Mouse (Mus musculus): ENCODE data around the gene Prm1.

The Prm1 gene

GRCm38 (mm10) chr16:10782377-10783151, 23.1 kb downstream of the Prm1 start:
- DNase-seq (ENCODE audit: inconsistent ontology term) = peak; percentile 22

DNA sequence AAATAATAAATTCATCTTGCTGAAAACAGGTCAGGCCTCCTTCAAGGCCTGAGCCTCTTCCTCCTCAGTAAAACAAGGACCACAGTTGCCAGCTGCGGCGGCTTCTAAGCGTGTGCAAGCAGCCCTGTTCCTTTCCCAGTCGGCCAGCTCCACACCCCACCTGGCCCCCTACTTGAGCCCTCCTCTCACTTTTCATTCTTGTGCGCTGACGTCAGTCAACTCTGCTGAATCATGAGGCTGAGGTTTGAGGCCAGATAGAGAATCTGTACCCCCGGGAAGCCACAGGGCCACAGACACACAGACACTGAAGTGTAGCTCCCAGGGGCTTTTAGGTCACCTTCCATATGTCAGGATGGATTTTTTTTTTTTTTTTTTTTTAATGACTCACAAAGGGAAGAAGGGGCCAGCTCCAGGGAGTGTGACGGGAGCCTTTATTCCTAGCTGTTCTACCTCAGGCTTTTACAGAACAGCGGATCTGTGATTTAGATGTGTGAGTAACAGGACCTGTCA, 23.7 kb downstream of the Prm1 start:
- DNase-seq (ENCODE audit: inconsistent ontology term) = peak; percentile 65

DNA sequence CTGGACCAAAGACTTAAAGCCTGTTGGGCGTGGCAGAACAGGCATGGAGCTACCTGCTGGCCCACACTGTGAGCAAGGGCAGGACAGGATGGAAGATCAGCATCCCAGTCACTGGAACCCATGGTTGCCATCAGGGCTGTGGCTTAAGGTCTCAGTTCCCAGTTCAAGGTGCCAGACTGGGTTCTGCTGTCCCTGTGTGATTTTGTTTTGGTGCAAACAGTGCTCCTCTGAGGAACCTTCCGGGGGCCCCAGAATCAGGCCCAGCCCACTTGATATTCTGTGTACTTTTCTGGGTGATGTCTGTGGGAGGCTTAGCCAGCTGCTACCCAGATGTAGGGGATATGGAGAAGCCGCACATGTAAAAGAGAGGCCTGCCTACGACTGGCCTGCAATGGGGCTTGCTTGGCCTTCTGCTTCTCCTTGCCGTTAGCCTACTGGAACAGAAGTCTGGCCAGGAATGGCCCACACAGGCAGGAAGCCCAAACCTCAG, 25.0 kb downstream of the Prm1 start:
- no peak for DNase-seq (ENCODE audit: inconsistent ontology term)

DNA sequence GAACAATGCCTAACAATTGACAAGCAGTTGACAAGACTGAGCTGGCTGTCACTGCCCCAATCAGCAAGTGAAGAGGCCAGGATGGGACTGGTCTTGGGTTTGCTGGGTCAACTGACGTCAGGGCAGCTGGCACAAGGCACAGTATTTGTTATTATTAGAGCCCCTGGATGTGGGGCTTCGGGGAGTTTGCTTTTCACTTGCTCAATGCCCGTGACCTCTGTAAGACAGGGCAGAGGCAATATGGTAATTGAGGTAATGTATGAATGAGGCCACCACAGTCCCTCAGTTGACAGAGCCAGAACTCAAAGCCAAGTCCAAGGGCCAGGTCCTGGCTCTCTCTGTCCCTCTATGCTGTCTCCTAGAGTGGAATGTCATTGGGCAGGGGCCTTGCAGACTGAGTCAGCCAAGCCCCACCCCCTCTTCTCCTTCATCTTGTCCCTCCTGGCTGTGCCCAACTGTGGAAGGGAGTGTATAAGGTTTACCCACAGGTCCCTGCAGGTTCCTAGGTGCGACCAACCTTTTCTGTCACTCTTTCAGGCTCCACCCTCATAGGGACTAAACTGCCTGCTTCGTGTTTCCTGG, 28.0 kb downstream of the Prm1 start:
- DNase-seq (ENCODE audit: inconsistent ontology term) = peak; percentile 46

DNA sequence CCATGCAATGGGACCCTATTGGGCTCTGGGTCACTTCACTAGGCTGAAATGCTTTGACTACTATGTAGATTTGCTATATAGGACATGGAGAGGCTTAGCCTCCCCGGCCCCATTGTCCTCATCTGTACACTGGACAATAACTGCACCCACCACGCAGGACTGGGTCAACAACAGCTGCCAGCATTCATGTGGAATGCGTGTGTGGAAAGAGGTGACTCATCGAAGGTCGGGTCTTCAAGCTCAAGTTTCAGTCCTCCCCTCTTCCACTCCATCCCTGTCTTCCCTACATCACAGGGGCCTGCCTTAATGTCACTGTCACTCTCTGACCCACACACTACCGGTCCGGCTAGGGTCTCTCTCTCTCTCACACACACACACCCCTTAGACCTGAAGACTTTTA, 29.3 kb downstream of the Prm1 start:
- peak; percentile 67 for DNase-seq (ENCODE audit: inconsistent ontology term)

GRCm38 (mm10) chr16:10774726-10775125, 30.9 kb downstream of the Prm1 start:
- DNase-seq (ENCODE audit: inconsistent ontology term) = no peak

GRCm38 (mm10) chr16:10773543-10773942, 32.1 kb downstream of the Prm1 start:
- no peak for DNase-seq (ENCODE audit: inconsistent ontology term)

- DNase-seq (ENCODE audit: inconsistent ontology term) = no peak
Observed at GRCm38 (mm10) chr16:10771769-10772510, 33.7 kb downstream of the Prm1 start.

DNA sequence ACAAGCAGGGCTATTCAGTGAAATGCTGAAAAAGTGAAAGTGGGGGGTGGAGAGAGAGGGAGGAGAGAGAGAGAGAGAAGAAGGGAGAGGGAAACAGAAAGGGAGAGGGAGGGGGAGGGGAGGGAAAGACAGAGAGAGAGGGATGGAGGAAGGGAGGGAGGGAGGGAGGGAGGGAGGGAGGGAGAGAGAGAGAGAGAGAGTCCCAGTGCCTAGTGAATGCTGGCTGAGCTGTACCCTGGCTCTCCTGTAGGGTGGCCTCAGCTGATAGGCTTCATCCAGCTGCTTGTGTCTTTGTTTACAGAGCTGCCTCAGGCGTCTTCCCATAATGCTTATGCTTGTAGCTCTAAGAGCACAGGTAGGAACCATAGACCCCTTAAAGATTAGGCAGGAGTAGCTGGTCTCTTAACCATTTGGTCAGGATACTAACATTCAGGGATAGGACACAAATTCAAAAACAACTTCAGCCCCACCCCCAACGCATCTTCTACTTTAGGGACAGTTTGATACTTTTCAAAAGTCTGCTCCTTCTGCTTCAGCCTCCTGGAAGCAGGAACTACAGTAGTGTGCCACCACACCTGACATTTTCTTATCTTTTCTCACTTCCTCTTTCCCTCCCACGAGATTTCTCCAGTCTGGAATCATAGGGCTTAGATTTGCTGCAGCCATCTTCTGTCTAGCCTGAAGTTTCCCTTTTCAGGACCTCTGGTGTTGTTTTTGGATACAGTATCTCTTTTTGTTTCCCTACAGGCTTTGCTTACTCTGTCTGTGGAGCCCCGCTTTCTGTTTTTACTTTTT, 34.9 kb downstream of the Prm1 start:
- no peak for DNase-seq (ENCODE audit: inconsistent ontology term)

GRCm38 (mm10) chr16:10769661-10770060, 36.0 kb downstream of the Prm1 start:
- no peak for DNase-seq (ENCODE audit: inconsistent ontology term)

DNA sequence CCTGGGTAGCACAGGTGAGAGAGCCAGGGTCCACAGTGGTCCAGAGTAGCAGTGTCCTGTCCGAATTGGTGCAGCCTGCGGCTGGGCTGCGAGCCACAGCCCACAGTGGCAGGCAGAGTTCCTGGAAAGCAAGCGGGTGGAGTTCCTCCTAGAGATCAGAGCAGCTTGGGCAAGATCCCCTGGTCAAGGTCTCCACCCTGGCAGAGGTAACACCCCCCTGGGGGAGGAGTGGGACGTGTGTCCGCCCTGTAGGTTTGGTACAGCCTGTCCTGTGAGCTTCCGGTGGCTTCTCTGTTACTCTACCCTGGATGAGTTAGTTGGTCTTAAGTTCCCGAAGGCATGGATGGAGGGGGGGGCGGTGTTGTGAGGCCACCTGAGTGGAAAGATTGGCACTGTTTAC, 36.8 kb downstream of the Prm1 start:
- DNase-seq (ENCODE audit: inconsistent ontology term) = no peak

DNA sequence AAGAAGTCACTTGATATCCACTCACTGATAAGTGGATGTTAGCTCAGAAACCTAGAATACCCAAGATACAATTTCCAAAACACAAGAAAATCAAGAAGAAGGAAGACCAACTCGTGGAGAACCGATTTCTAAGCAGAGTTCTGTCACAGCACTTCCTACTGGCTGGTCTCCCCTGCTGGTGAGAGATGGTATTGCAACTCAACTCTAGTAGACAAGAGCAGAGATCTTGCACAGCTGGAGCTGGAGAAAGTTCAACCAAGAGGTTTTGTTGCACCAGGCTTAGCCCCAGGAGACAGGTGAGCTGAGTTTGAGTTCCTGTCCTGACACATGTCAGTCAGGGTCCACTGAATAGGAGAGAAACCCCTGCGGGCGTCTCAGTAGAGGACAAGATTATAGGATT, 38.5 kb downstream of the Prm1 start:
- peak; percentile 32 for DNase-seq (ENCODE audit: inconsistent ontology term)

GRCm38 (mm10) chr16:10764323-10764722, 41.3 kb downstream of the Prm1 start:
- no peak for DNase-seq (ENCODE audit: inconsistent ontology term)

DNA sequence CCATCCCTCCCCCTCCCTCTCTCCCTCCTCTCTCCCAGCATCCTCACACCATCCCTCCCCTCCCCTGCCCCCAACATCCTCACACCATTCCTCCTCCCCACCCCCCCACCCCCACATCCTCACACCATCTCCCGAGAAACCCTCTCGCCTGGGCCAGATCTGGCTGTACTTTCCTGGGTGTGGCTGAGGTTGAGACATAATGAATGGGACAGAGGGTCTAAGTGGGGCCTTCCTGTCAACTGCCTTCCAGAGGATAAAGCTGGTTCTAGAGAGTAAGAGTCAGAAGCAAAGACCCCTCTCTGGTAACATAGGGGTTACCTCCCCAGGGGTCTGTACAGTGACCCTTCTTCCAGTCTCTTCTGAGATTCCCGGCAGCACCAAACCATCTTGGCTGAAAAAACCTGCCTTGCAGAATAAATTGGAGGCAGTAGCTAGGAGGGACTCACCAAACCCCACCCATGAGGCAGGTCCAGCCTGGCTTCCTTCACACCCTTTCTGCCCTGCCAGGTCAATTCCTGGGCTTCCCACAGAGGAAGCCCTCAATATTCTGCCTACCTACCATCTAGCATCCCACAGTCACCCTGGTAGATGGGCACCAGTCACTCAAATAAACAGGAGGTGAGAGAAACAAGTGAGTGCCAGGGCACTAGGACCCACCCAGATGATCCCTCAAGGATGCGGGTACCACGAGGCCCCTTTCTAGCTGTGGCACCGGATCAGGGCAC, 41.9 kb downstream of the Prm1 start:
- no peak for DNase-seq (ENCODE audit: inconsistent ontology term)

GRCm38 (mm10) chr16:10762569-10763180, 43.0 kb downstream of the Prm1 start:
- no peak for DNase-seq (ENCODE audit: inconsistent ontology term)

- DNase-seq (ENCODE audit: inconsistent ontology term) = no peak
Observed at GRCm38 (mm10) chr16:10761182-10761581, 44.5 kb downstream of the Prm1 start.

- DNase-seq (ENCODE audit: inconsistent ontology term) = no peak
Observed at GRCm38 (mm10) chr16:10756168-10756567, 49.5 kb downstream of the Prm1 start.

GRCm38 (mm10) chr16:10754521-10755296, 50.9 kb downstream of the Prm1 start:
- peak; percentile 93 for DNase-seq (ENCODE audit: inconsistent ontology term)

- peak; percentile 33 for DNase-seq (ENCODE audit: inconsistent ontology term)
Observed at GRCm38 (mm10) chr16:10749824-10750223, 55.8 kb downstream of the Prm1 start.

GRCm38 (mm10) chr16:10749226-10749625, 56.4 kb downstream of the Prm1 start:
- no peak for DNase-seq (ENCODE audit: inconsistent ontology term)
